In the genomic region with DNA sequence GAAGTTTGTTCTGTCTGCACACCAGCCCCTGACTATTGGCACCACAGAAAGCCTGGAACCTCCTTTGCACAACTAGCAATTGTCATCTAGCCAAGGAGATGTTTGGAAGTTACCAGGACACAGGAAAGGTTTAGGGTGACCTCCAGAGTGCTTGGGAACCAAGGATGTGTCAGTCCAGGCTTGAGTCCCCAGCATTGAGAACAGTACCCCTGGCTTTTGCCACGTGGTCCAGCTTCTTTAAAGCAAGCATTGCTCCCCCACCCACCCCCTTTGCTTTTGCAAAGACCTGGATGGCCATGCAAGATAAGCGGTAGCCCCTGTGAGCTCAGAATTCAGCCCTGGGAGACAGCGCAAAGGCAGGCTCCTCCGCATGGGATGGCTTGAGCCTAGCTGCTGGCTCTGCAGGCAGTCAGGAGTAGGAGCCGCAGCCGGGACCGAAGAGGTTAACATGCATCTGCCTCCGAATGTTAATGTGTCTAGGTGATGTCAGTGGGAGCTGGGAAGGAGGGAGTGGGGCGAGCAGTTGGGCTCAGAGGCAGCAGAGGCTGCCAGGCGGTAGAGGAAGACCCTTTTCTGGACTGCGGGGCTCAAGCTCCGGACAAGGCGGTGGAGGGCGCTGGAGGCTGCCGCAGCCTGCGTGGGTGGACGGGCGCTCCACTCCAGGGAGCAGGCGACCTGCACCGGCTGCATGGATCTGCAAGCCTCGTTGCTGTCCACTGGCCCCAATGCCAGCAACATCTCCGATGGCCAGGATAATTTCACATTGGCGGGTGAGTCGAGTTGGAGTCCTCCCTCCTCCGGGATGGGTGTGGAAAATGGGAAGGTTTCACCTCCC, we compare ENCODE assay signal across 8 mouse cellular contexts. TPM values are rescaled to one million over a fixed set of nuclear protein-coding genes. Genes with fewer than 3 reads are reported as not detected.
DNase-seq lines count a peak whose midpoint lies in the region; ATAC-seq and TF ChIP-seq lines count a peak whose summit lies in the region.

TSS of gene Mchr1 (plus strand) at position 414 of the 835 bp plus-strand sequence.

- peaks cover 25% of the 10 kb centered on the region for H3K4me1 ChIP-seq in forebrain, embryonic 12.5 days
- no peaks in the 10 kb centered on the region for H3K4me1 ChIP-seq in liver, embryonic 15.5 days (replicated peaks)
- peaks cover 38% of the 10 kb centered on the region for H3K4me1 ChIP-seq in olfactory bulb, adult 2 months (ENCODE audit: control insufficient read depth, insufficient read depth, low read length)

- intact Hi-C loops in heart, postnatal 10 days (cut with DNase I): no loop called here

- H3K4me3 ChIP-seq in forebrain, embryonic 12.5 days (replicated peaks): peak within 1 kb of the TSS; percentile 48
- H3K4me3 ChIP-seq in liver, embryonic 15.5 days (replicated peaks): peak within 1 kb of the TSS; percentile 12; the same call in 1 of the 2 replicates
- H3K4me3 ChIP-seq in olfactory bulb, adult 2 months (ENCODE audit: insufficient read depth, low read depth, low read length): peak within 1 kb of the TSS; percentile 47

- peak within 1 kb of the TSS; percentile 62 for H3K9ac ChIP-seq in forebrain, embryonic 12.5 days
- H3K9ac ChIP-seq in liver, embryonic 15.5 days: no peak within 1 kb of the TSS

- peak; percentile 59 for TF ChIP-seq POLR2A in olfactory bulb, adult 2 months (IDR thresholded peaks at IDR 0.05; ENCODE audit: insufficient read depth, low read depth, low read length)

- H3K9me3 ChIP-seq in forebrain, embryonic 12.5 days: no peaks in the 10 kb centered on the region
- H3K9me3 ChIP-seq in liver, embryonic 15.5 days (replicated peaks): no peaks in the 10 kb centered on the region

- peak within 1 kb of the TSS; percentile 85 for H3K4me2 ChIP-seq in forebrain, embryonic 12.5 days
- peak within 1 kb of the TSS; percentile 55 for H3K4me2 ChIP-seq in liver, embryonic 15.5 days

- peaks cover 31% of the 10 kb centered on the region for H3K27me3 ChIP-seq in forebrain, embryonic 12.5 days
- peaks cover 60% of the 10 kb centered on the region for H3K27me3 ChIP-seq in liver, embryonic 15.5 days

- no peaks in the 10 kb centered on the region for H3K36me3 ChIP-seq in forebrain, embryonic 12.5 days (replicated peaks)
- no peaks in the 10 kb centered on the region for H3K36me3 ChIP-seq in liver, embryonic 15.5 days (replicated peaks)

- peak; percentile 26 to 39 for DNase-seq in urinary bladder, adult 18-20 months (ENCODE audit: low spot score in 2 of 2)
- DNase-seq in urinary bladder, postnatal 10 days (ENCODE audit: low spot score): no peak
- DNase-seq in heart, postnatal 10 days: peak; percentile 32 to 48
- peak; percentile 60 to 65 for DNase-seq in layer of hippocampus, adult 18-20 months (ENCODE audit: low spot score in 2 of 2)

- H3K27ac ChIP-seq in forebrain, embryonic 12.5 days: no peak within 1 kb of the TSS
- H3K27ac ChIP-seq in liver, embryonic 15.5 days (replicated peaks): no peak within 1 kb of the TSS
- peak within 1 kb of the TSS; percentile 7; the same call in 1 of the 2 replicates for H3K27ac ChIP-seq in olfactory bulb, adult 2 months (ENCODE audit: insufficient read depth, low read depth, low read length)

- TF ChIP-seq CTCF in olfactory bulb, adult 2 months (IDR thresholded peaks at IDR 0.05; ENCODE audit: insufficient read depth, low read depth, low read length): no peak

- WGBS in forebrain, embryonic 12.5 days: under 1% methylated on average over 25 of the region's 25 CpGs
- WGBS in liver, embryonic 15.5 days (ENCODE audit: insufficient replicate concordance): 5% methylated on average over 25 of the region's 25 CpGs
- WGBS in olfactory bulb, adult 2 months: 2% methylated on average over 25 of the region's 25 CpGs

- ATAC-seq in forebrain, embryonic 12.5 days (ENCODE audit: low FRiP score): peak; percentile 94
- no peak for ATAC-seq in liver, embryonic 15.5 days (ENCODE audit: insufficient read depth)
- ATAC-seq in erythroblast, adult 5-6 weeks (replicated peaks; ENCODE audit: low FRiP score, poor library complexity, severe bottlenecking): no peak

RNA-seq across cellular contexts. Expression of gene Mchr1, which starts in this region (rescaled TPM):
- 0.36 and 0.72 TPM in 2 replicates for polyA plus RNA-seq in forebrain, embryonic 12.5 days (2016; fragmentation: Nextera tagmentation; extraction: Ambion mirVana)
- total RNA-seq in heart, postnatal 10 days (2021): not detected
- 10 to 100 TPM; 24.3 to 28.6 TPM for total RNA-seq in layer of hippocampus, adult 18-20 months (2021)
- polyA plus RNA-seq in liver, embryonic 15.5 days (2015; fragmentation: Nextera tagmentation; extraction: Ambion mirVana): 0.07 and 0.08 TPM in 2 replicates
- polyA plus RNA-seq in olfactory bulb, adult 2 months (2012; ENCODE audit: insufficient read depth, insufficient read length, low replicate concordance, missing spikeins): not detected in 2 replicates
- total RNA-seq in erythroblast, adult 5-6 weeks (2015; ENCODE audit: low replicate concordance): not detected in 2 replicates
- total RNA-seq in erythroblast, adult 5-6 weeks (2017; ENCODE audit: low replicate concordance): not detected in 2 replicates

Comparison
In these comparisons a context has a peak if more than half of its experiments do, and no peak if none do; other contexts are left out.
1. RNA of gene Mchr1 (total RNA-seq): 24.3 to 28.6 TPM in layer of hippocampus, adult 18-20 months; not detected in heart, postnatal 10 days and not detected in erythroblast, adult 5-6 weeks; every median in the first group is over 10 times any median in the second.
2. Peak in ATAC-seq, H3K4me3 ChIP-seq, H3K9ac ChIP-seq and H3K4me2 ChIP-seq in forebrain, embryonic 12.5 days; RNA of the gene not detected or under 1 TPM.
3. Peak in DNase-seq in heart, postnatal 10 days; RNA of the gene not detected or under 1 TPM.
4. Peak in every context shown above with its lines, with median percentiles within 50 percentile points of each other: H3K4me3 ChIP-seq.